Mouse (Mus musculus) retina, postnatal 7 days (tissue): ENCODE measurements around the gene Clybl.

Experiments used
- DNase-seq: peaks from one replicate; pipeline ENCODE4 v3.0.0-alpha.2; 2012; ENCODE audit warnings: low read depth, low spot score

The Clybl gene

GRCm38 (mm10) chr14:122358592-122358991 is 177.1 kb downstream of the Clybl start:
- no peak for DNase-seq

- no peak for DNase-seq
Observed at GRCm38 (mm10) chr14:122359136-122359905, 177.8 kb downstream of the Clybl start.

GRCm38 (mm10) chr14:122361807-122362206 is 180.3 kb downstream of the Clybl start:
- DNase-seq: no peak

GRCm38 (mm10) chr14:122363156-122363555 is 181.7 kb downstream of the Clybl start:
- no peak for DNase-seq

GRCm38 (mm10) chr14:122364026-122364425 is 182.5 kb downstream of the Clybl start:
- no peak for DNase-seq

DNA sequence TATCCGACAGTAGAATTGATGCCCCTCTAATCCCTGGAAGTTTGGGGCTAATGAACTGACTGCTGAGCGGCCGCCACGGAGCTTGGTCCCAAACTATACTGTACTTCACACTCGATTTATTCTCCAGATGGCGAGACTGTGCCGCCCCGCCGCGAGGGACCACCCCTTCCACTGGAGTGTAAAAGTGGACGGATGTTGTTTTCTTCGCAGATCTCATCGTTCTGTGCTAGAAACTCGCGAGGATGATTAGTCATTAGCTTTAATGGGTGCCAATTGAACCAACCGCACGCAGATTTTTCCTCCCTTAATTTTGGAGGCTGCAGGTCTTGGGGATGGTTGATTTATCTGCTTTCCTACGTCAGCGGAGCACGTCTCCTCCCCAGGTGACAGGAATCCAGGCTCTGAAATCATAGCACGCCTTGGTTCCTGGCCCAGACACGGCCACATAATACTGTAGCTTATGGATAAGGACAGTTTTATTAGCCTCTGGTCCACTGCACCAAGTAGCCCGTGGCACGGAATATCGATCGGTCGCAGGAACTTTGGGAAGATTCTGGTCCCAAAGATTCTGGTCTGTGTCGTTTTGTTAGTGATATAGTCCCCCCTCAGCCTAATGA is 185.9 kb downstream of the Clybl start:
- no peak for DNase-seq

GRCm38 (mm10) chr14:122367882-122368418 is 186.4 kb downstream of the Clybl start:
- no peak for DNase-seq

DNA sequence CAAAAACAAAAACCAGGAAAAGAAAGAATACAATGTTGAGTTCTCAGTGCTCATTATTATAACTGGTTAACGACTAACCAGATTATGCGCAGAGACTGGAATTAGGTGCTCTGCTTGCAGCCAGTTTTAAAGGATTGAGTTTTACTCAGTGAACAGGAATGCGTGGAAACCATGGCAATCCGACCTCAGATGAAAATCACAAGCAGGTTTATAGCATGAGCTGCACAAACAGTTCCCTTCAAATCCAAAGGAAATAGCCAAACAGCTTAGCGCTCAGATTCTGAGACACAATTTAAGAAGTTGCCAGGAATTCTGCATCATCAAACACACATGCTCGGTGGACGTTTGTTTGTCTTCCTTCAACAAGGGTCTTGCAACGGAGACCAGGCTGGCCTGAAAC is 187.0 kb downstream of the Clybl start:
- DNase-seq: no peak

DNA sequence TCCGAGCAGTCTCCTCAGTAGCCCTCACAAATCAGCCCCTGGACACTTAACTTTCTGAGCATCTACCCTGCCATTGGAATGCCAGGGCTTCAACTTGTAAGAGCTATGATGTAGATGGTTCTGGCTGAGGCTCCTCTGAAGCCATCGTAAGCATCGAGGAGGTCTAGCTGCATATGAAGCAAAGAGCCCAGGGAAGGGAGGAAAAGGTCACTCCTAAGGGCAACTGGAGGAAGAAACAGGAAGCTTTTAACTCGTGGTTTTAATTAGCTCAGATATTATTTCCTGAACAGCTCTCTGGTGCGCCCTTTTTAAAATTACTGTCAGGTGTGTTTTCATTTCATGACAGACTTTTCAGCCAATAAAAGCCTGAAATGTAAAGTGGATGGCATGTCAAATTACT is 190.5 kb downstream of the Clybl start:
- DNase-seq: no peak

- DNase-seq: no peak
Observed at GRCm38 (mm10) chr14:122373458-122373857, 192.0 kb downstream of the Clybl start.

DNA sequence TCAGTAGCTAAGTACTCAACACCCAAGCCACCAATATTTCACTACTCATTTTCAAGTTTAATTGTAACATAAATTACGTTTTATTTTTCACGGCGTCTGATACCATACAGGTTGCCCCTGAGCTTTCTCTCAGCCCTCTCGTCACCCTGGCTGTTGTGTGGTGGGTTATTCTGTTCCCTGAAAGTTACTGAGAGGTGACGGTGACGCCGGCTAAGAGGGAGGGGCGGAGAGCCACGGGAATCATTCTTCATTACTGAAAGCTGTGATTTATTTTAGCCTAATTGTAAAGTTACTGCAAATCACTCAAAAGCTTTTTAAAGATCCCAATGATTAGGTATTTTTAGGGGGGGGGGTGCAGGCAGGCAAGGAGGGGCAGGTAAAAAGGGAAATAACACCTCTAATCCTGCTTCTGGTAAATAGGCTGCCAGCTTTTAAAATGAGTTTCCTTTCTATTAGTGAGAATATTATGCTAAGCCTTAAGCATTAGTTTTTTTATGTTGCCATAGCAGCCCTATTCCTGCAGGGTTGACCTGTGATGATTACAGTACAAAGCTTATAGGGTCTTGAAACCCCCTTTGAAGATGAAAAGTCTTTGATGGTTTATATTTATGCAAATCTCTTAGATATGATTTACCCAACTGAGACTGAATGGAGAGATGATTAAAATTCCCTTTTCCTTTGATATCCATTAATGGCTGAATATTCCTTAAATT is 192.9 kb downstream of the Clybl start:
- no peak for DNase-seq

- DNase-seq: no peak
Observed at GRCm38 (mm10) chr14:122375070-122375811, 193.7 kb downstream of the Clybl start.

GRCm38 (mm10) chr14:122376482-122377143 is 195.1 kb downstream of the Clybl start:
- no peak for DNase-seq

- DNase-seq: no peak
Observed at GRCm38 (mm10) chr14:122377681-122378080, 196.2 kb downstream of the Clybl start.

GRCm38 (mm10) chr14:122379076-122379475 is 197.6 kb downstream of the Clybl start:
- no peak for DNase-seq

- no peak for DNase-seq
Observed at GRCm38 (mm10) chr14:122379996-122380395, 198.5 kb downstream of the Clybl start.

GRCm38 (mm10) chr14:122380896-122381845 is 199.7 kb downstream of the Clybl start:
- no peak for DNase-seq

DNA sequence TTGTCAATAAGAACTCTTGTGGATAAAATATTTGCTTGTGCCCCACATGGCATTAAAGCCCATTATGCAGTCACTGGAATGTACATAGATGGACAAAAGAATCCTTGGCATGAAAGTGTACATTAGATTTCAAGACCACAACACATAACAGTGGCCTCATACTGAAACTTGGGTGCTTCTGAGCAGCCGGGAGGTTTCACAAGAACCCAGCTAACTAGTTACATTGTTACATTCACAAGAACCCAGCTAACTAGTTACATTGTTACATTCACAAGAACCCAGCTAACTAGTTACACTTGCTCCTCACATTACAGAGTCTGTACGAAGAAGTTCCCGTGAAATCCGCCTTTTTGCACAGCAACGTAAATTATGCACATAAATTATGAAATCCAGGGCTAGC is 200.8 kb downstream of the Clybl start:
- DNase-seq: no peak

GRCm38 (mm10) chr14:122383931-122384330 is 202.4 kb downstream of the Clybl start:
- no peak for DNase-seq
